Mouse (Mus musculus) midbrain, embryonic 16.5 days (tissue): ENCODE data around the gene Cux1. TPM values are rescaled to one million over a fixed set of nuclear protein-coding genes. Genes with fewer than 3 reads are reported as not detected.

Source experiments
- ATAC-seq: fragments of 200-750 bp; cut with Nextera tagmentation; 2 replicates; pipeline ENCODE4 v1.8.0; 2017; ENCODE audit warnings: moderate TSS enrichment
- H3K27ac ChIP-seq: fragments of 300-500 bp; sonication (generic); 2 replicates; pipeline ENCODE4 v1.5.1; 2014; ENCODE audit warnings: mild to moderate bottlenecking, low read length, mixed read lengths
- H3K27me3 ChIP-seq: fragments of 300-500 bp; sonication (generic); 2 replicates; pipeline ENCODE4 v1.6.1; 2014; ENCODE audit warnings: low read depth, low read length, mixed read lengths; ENCODE audit not compliant: control insufficient read depth, insufficient read depth
- H3K36me3 ChIP-seq: fragments of 300-500 bp; sonication (generic); 2 replicates; pipeline ENCODE4 v1.6.1; 2014; ENCODE audit warnings: mild to moderate bottlenecking, low read length, moderate library complexity, mixed read lengths; ENCODE audit not compliant: control insufficient read depth, insufficient read depth
- H3K4me1 ChIP-seq: fragments of 300-500 bp; sonication (generic); 2 replicates; pipeline ENCODE4 v1.6.1; 2014; ENCODE audit warnings: mild to moderate bottlenecking, low read length, mixed read lengths; ENCODE audit not compliant: control insufficient read depth, insufficient read depth
- H3K4me2 ChIP-seq: fragments of 300-500 bp; sonication (generic); 2 replicates; pipeline ENCODE4 v1.6.1; 2014; ENCODE audit warnings: mild to moderate bottlenecking, low read length, mixed read lengths
- H3K4me3 ChIP-seq: fragments of 300-500 bp; sonication (generic); 2 replicates; pipeline ENCODE4 v1.5.1; 2014; ENCODE audit warnings: low read depth, mild to moderate bottlenecking, low read length, moderate library complexity, mixed read lengths
- H3K9ac ChIP-seq: fragments of 300-500 bp; sonication (generic); 2 replicates; pipeline ENCODE4 v1.6.1; 2014; ENCODE audit warnings: low read depth, low read length, mixed read lengths
- H3K9me3 ChIP-seq: fragments of 300-500 bp; sonication (generic); replicated peaks from 2 replicates; pipeline ENCODE4 v1.6.1; 2014; ENCODE audit warnings: mild to moderate bottlenecking, low read length, mixed read lengths; ENCODE audit not compliant: control insufficient read depth, poor library complexity, severe bottlenecking
- whole genome bisulfite sequencing: fragments of 180-500 bp; shearing (Covaris S2); extraction: QIAGEN DNeasy Blood & Tissue Kit; methylation state at CpG from one replicate; pipeline ENCODE4 v1.1.7; 2014; 5-methylcytosine and 5-hydroxymethylcytosine counted together
- polyA plus RNA-seq: library from polyadenylated mRNA; unstranded; fragments of >200 nt; fragmentation: Nextera tagmentation; extraction: Ambion mirVana; gene quantifications from 2 replicates; pipeline ENCODE4 v1.2.1, GENCODE M21; 2015

The Cux1 gene
- polyA plus RNA-seq, 1 experiment from 2014 or later, result 109 TPM

DNA sequence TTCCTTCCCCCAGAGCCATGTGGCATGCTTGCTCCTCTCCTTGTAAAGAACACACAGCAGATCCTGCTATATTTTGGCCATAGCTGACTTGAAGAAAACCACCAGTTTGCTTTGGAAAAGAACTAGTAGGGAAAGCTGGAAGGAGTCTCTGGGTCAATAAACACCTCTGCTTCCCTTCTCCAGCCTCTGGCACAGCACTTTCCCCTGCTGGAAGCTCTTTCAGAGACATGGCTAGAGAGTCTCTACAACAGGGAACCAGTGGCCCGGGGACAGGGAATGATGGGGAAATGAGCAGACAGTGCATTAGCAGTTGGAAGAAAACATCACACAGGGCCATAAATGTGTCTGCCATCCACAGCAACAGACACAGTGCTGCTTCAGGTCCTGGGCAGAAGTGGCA is 98.0 kb downstream of the Cux1 start:
- WGBS, result 67% methylated on average over 1 of the region's 1 CpGs
- no peak overlapping the region for H3K27ac ChIP-seq
- peaks cover 27% of the 10 kb centered on the region for H3K4me1 ChIP-seq

DNA sequence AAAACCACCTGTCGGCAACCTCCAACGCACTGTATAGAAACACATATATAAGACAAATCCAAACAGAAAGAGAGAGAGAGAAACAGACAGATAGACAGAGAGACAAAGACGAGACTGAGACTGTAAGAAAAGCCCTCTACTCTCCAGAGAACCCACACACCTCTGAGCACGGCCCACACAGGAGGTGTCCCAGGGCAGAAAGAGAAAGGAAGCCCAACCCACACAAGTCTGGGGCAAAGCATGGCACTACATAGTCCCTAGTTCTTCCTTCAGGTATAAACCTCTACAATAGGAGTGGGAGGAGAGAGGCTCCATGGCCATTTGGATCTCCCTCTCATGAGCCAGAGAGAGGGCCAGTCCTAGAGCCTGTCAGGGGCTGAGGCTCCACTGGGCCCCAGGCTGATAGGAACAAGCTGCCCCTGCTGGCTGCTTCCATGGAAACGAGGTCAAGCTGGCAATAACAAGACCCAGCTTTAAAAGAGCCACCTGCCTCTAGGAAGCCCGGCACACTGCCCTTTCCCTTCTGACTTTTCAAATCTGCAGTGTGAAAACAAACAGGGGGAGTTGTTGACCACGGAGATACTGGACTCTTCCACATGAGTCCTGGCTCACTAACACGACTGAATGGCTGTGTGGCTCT is 99.8 kb downstream of the Cux1 start:
- no peak overlapping the region for H3K27ac ChIP-seq
- H3K4me2 ChIP-seq, result no peak overlapping the region
- no peak overlapping the region for H3K9ac ChIP-seq
- H3K9me3 ChIP-seq, result no peaks in the 10 kb centered on the region
- peak; percentile 48; the same call in 1 of the 2 replicates for ATAC-seq
- no peaks in the 10 kb centered on the region for H3K27me3 ChIP-seq
- H3K4me1 ChIP-seq, result peaks cover 24% of the 10 kb centered on the region
- H3K4me3 ChIP-seq, result no peak overlapping the region
- WGBS, result 18% methylated on average over 6 of the region's 8 CpGs
- H3K36me3 ChIP-seq, result no peaks in the 10 kb centered on the region

More for the DNA sequence above, 98.0 kb downstream of the Cux1 start:
- H3K9me3 ChIP-seq, result no peaks in the 10 kb centered on the region
- H3K4me3 ChIP-seq, result no peak overlapping the region
- H3K27me3 ChIP-seq, result no peaks in the 10 kb centered on the region
- no peak overlapping the region for H3K9ac ChIP-seq
- no peaks in the 10 kb centered on the region for H3K36me3 ChIP-seq
- no peak overlapping the region for H3K4me2 ChIP-seq
- no peak for ATAC-seq

DNA sequence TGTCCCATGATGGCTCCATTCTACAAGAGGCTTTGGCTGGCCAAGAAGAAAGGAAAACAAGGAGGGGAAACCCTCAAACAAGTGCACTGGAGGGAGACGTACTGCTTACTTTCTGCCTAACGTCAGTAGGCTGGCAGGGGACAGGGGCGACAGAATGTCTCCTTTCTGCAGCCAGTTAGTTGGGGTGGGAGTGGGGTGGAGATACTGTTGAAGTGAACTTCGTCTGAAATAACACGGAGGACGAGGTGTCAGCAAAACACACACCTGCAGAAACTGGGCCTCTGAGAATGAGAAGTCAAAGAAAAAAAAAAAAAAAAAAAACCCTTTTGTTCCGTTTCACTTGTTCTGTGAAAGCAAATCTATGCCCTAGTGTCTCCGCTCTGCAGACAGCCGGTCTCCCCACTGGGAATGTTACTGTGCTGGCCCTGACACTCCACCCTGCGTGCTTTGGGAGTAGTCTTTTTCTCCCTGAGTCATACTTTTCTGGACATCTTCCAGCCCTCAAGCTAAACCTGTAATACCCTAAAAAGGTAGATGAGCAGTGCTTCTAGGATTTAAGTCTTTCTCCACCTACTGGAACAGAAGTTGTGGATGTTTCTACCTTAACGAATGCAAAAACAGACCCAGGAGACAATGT is 101.4 kb downstream of the Cux1 start:
- no peak overlapping the region for H3K27ac ChIP-seq
- no peaks in the 10 kb centered on the region for H3K27me3 ChIP-seq
- H3K36me3 ChIP-seq, result no peaks in the 10 kb centered on the region
- no peak overlapping the region for H3K4me2 ChIP-seq
- H3K4me3 ChIP-seq, result no peak overlapping the region
- ATAC-seq, result no peak
- 38% methylated on average over 11 of the region's 11 CpGs for WGBS
- H3K4me1 ChIP-seq, result peaks cover 24% of the 10 kb centered on the region
- H3K9me3 ChIP-seq, result no peaks in the 10 kb centered on the region
- no peak overlapping the region for H3K9ac ChIP-seq

DNA sequence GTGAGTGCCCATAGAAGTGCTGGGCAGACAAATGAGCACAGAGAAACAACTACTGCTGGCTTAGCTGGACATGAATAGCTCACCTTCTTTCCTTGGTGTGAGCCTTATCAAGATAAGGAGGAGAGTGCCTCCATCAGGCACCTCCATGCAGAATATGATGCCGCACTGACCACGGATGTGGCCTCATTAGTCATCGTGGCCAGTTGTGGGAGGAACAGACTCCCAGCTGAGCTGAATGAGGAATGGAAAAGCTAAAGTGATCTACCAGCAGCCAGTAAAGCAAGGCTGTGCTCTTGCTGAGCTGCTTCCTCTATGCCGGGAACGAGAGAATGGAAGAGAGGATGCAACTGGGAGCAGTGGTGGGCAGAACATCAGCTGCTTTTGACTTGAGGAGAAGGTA is 101.9 kb downstream of the Cux1 start:
- H3K4me3 ChIP-seq, result no peak overlapping the region
- H3K4me1 ChIP-seq, result peaks cover 24% of the 10 kb centered on the region
- H3K27ac ChIP-seq, result no peak overlapping the region
- H3K9ac ChIP-seq, result no peak overlapping the region
- no peak for ATAC-seq
- WGBS, result 54% methylated on average over 5 of the region's 5 CpGs
- no peak overlapping the region for H3K4me2 ChIP-seq
- no peaks in the 10 kb centered on the region for H3K9me3 ChIP-seq
- H3K27me3 ChIP-seq, result no peaks in the 10 kb centered on the region
- H3K36me3 ChIP-seq, result no peaks in the 10 kb centered on the region

DNA sequence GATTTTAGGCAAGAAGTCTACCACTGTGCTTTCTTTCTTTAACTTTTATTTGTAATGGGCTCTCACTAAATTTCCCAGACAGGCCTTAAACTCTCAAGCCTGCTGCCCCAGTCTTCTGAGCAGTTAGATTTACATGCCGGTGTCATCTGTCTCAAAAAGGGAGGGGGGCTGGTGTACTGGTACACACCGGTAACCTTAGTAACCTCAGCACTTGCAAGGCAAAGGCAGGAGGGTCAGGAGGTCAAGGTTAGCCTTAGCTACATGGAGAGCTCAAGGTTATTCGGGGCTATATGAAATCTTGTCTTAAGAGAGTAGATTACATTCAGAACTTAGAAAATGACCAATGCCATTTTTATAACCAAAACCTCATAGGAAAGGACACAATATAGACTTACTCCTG is 102.4 kb downstream of the Cux1 start:
- no peak for ATAC-seq
- Histone ChIP-seq H3K36me3 (no peaks in the 10 kb centered on the region), H3K4me2 (no peak overlapping the region), H3K27ac (no peak overlapping the region), H3K27me3 (no peaks in the 10 kb centered on the region), H3K9me3 (no peaks in the 10 kb centered on the region), H3K4me3 (no peak overlapping the region), H3K9ac (no peak overlapping the region), H3K4me1 (peaks cover 24% of the 10 kb centered on the region)
- 68% methylated on average over 3 of the region's 3 CpGs for WGBS

DNA sequence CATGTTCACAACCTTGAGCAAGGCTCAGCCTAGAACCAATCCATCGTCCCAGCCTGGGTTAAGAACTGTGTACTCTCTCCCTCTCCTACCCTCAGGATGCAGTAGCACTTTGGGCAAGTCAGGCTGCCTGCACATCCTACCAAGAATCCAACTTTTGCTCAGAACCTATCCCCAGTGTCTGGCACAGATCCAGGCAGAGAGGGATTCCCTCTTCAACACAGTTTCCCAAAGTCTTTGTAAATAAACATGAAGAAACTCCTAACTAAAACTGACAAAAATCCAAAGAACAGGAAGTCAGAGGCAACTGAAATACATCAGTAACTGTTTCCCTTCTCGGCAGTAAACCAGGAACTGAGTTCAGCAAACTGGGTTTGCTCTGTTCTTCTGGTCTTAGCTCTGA is 103.2 kb downstream of the Cux1 start:
- ATAC-seq, result no peak
- peaks cover 24% of the 10 kb centered on the region for H3K4me1 ChIP-seq
- 87% methylated on average over 2 of the region's 2 CpGs for WGBS

DNA sequence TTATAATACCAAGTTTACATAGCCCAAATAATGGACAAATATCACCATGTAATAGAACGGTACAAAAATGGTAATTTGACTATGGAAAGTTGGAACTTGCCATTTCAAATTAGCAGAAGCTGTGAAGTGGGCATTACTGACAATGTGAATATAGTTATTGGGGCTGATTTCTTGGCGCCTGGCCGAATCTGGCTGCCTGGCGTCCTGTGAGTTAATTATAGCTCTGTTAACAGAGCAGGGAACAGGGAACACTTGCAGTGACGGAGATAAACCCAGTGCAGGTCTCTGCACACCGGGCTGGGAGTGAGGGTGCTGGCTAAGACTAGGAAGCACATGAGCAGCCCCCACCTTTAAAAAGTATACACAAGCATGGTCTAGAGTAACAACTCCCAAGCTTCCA is 104.7 kb downstream of the Cux1 start:
- Histone ChIP-seq H3K36me3 (no peaks in the 10 kb centered on the region), H3K4me2 (no peak overlapping the region), H3K9ac (no peak overlapping the region), H3K9me3 (no peaks in the 10 kb centered on the region), H3K4me1 (peaks cover 18% of the 10 kb centered on the region), H3K27me3 (no peaks in the 10 kb centered on the region), H3K27ac (no peak overlapping the region), H3K4me3 (no peak overlapping the region)
- no peak for ATAC-seq
- WGBS, result 54% methylated on average over 6 of the region's 6 CpGs

More for the DNA sequence above, 103.2 kb downstream of the Cux1 start:
- Histone ChIP-seq H3K27ac (no peak overlapping the region), H3K4me3 (no peak overlapping the region), H3K27me3 (no peaks in the 10 kb centered on the region), H3K9ac (no peak overlapping the region), H3K9me3 (no peaks in the 10 kb centered on the region), H3K36me3 (no peaks in the 10 kb centered on the region), H3K4me2 (no peak overlapping the region)

DNA sequence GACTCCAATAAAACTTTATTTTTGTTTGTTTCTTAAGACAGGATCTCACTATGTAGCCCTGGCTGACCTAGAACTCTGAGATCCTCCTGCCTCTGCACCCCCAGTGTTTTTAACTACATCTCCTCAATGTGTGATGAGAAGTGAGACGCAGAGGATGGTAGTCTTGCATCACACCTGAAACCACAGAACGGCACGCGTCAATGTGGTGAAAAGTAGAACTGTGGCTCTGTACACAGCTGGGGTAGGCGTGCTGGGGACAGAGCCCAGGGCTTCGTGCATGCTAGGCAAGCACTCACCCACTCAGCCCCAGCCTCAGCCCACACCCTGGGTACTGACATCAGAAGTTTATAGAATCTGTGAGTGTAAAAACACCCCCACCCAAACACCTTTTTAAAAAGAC is 107.4 kb downstream of the Cux1 start:
- no peak overlapping the region for H3K27ac ChIP-seq
- peaks cover 7% of the 10 kb centered on the region; the same call in 1 of the 2 replicates for H3K4me1 ChIP-seq
- no peak overlapping the region for H3K9ac ChIP-seq
- WGBS, result 99% methylated on average over 6 of the region's 6 CpGs
- H3K36me3 ChIP-seq, result no peaks in the 10 kb centered on the region
- ATAC-seq, result no peak
- no peaks in the 10 kb centered on the region for H3K9me3 ChIP-seq
- no peaks in the 10 kb centered on the region for H3K27me3 ChIP-seq
- no peak overlapping the region for H3K4me2 ChIP-seq
- no peak overlapping the region for H3K4me3 ChIP-seq

DNA sequence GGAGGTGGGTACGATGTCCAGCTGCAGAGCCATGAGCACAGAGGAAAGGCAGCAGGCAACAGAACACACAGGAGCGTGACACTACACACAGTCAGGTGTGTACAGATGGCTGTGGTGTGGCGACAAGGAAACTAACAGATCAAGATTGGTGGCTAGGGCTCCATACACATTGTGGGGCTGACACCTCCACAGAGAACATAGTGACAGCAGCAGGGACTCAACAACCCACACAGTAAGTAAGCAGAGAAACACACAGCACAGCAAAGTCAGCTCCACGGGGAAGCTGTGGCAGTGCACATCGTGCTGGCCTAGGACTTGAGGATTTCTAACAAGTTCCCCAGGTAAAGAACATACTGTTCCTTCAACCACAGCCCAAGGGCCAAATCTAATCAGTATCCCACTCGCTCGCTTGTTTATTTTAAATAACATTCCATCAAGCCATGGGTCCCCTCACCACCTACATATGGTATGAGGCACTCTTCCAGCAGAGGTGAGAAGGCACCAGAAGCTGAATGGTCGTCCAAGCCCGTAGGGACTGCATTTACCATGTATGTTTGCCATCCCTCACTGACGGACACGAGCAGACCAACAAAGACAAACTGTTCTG is 108.3 kb downstream of the Cux1 start:
- Histone ChIP-seq H3K9ac (no peak overlapping the region), H3K27me3 (no peaks in the 10 kb centered on the region), H3K9me3 (no peaks in the 10 kb centered on the region), H3K4me2 (no peak overlapping the region), H3K36me3 (no peaks in the 10 kb centered on the region), H3K4me1 (0 out of 2 replicates have a peak, but pooled peaks cover 3% of the 10 kb centered on the region), H3K27ac (no peak overlapping the region), H3K4me3 (no peak overlapping the region)
- WGBS, result 88% methylated on average over 11 of the region's 11 CpGs
- no peak for ATAC-seq
